Mouse (Mus musculus) kidney, embryonic 15.5 days (tissue): ENCODE data around the gene Tnni3. TPM values are rescaled to one million over a fixed set of nuclear protein-coding genes. Genes with fewer than 3 reads are reported as not detected.

ENCODE experiments used
- ATAC-seq: fragments of 200-750 bp; cut with Nextera tagmentation; replicated peaks from 2 replicates; pipeline ENCODE4 v1.8.0; 2017; ENCODE audit warnings: moderate TSS enrichment; ENCODE audit not compliant: low FRiP score
- H3K27ac ChIP-seq: fragments of 300-500 bp; sonication (generic); 2 replicates; pipeline ENCODE4 v1.5.1; 2015; ENCODE audit warnings: mild to moderate bottlenecking, inconsistent platforms
- H3K27me3 ChIP-seq: fragments of 300-500 bp; sonication (generic); 2 replicates; pipeline ENCODE4 v1.6.1; 2015; ENCODE audit warnings: inconsistent platforms
- H3K36me3 ChIP-seq: fragments of 300-500 bp; sonication (generic); 2 replicates; pipeline ENCODE4 v1.6.1; 2015; ENCODE audit warnings: inconsistent platforms
- H3K4me1 ChIP-seq: fragments of 300-500 bp; sonication (generic); 2 replicates; pipeline ENCODE4 v1.6.1; 2015; ENCODE audit warnings: inconsistent platforms
- H3K4me2 ChIP-seq: fragments of 300-500 bp; sonication (generic); 2 replicates; pipeline ENCODE4 v1.6.1; 2015; ENCODE audit warnings: moderate library complexity, mild to moderate bottlenecking, inconsistent platforms
- H3K4me3 ChIP-seq: fragments of 300-500 bp; sonication (generic); replicated peaks from 2 replicates; pipeline ENCODE4 v1.5.1; 2015; ENCODE audit warnings: mild to moderate bottlenecking, inconsistent platforms
- H3K9ac ChIP-seq: fragments of 300-500 bp; sonication (generic); 2 replicates; pipeline ENCODE4 v1.6.1; 2015; ENCODE audit warnings: mild to moderate bottlenecking, inconsistent platforms
- H3K9me3 ChIP-seq: fragments of 300-500 bp; sonication (generic); replicated peaks from 2 replicates; pipeline ENCODE4 v1.6.1; 2016; ENCODE audit warnings: inconsistent platforms
- WGBS: fragments of 180-500 bp; shearing (Covaris S2); methylation state at CpG from one replicate; pipeline ENCODE4 v1.1.7; 2015; ENCODE audit warnings: mixed read lengths; 5-methylcytosine and 5-hydroxymethylcytosine counted together
- polyA plus RNA-seq: library from polyadenylated mRNA; unstranded; fragments of >200 nt; fragmentation: Nextera tagmentation; extraction: Ambion mirVana; gene quantifications from 2 replicates; pipeline ENCODE4 v1.2.1, GENCODE M21; 2015

Tnni3 gene
- polyA plus RNA-seq, 1 experiment from 2014 or later: 6.9 TPM

GRCm38 (mm10) chr7:4502421-4503090 is 21.5 kb downstream of the Tnni3 start:
- Histone ChIP-seq H3K36me3 (no peaks in the 10 kb centered on the region), H3K27ac (peak overlapping the region; percentile 91), H3K27me3 (no peaks in the 10 kb centered on the region), H3K9ac (peak overlapping the region; percentile 88), H3K4me1 (peaks cover 48% of the 10 kb centered on the region), H3K4me2 (peak overlapping the region; percentile 75), H3K4me3 (peak overlapping the region; percentile 90), H3K9me3 (no peaks in the 10 kb centered on the region)
- peak; percentile 27 for ATAC-seq
- 12% methylated on average over 14 of the region's 14 CpGs for WGBS

- Histone ChIP-seq H3K4me2 (peak within 1 kb of the TSS; percentile 75), H3K36me3 (peaks cover 7% of the 10 kb centered on the region), H3K4me3 (peak within 1 kb of the TSS; percentile 90), H3K27ac (peak within 1 kb of the TSS; percentile 91), H3K9ac (peak within 1 kb of the TSS; percentile 88), H3K9me3 (no peaks in the 10 kb centered on the region), H3K4me1 (peaks cover 52% of the 10 kb centered on the region), H3K27me3 (no peaks in the 10 kb centered on the region)
- peak; percentile 94 for ATAC-seq
- under 1% methylated on average over 60 of the region's 62 CpGs for WGBS
Observed at GRCm38 (mm10) chr7:4501558-4502397, 22.3 kb downstream of the Tnni3 start, which contains the start of gene Ppp1r12c. Ppp1r12c (minus strand) TSS chr7:4501680.

- H3K4me1 ChIP-seq: peaks cover 52% of the 10 kb centered on the region
- H3K9ac ChIP-seq: peak overlapping the region; percentile 88
- peak overlapping the region; percentile 91 for H3K27ac ChIP-seq
- under 1% methylated on average over 43 of the region's 52 CpGs for WGBS
- H3K4me3 ChIP-seq: peak overlapping the region; percentile 90
- H3K9me3 ChIP-seq: no peaks in the 10 kb centered on the region
- peak overlapping the region; percentile 75 for H3K4me2 ChIP-seq
- peaks cover 15% of the 10 kb centered on the region for H3K36me3 ChIP-seq
- H3K27me3 ChIP-seq: no peaks in the 10 kb centered on the region
- ATAC-seq: peak; percentile 65
Observed at GRCm38 (mm10) chr7:4500892-4501471, 23.0 kb downstream of the Tnni3 start.

GRCm38 (mm10) chr7:4499034-4499433 is 25.0 kb downstream of the Tnni3 start:
- H3K4me2 ChIP-seq: peak overlapping the region; percentile 9
- no peak overlapping the region for H3K27ac ChIP-seq
- H3K36me3 ChIP-seq: peaks cover 33% of the 10 kb centered on the region
- H3K27me3 ChIP-seq: no peaks in the 10 kb centered on the region
- ATAC-seq: no peak
- H3K4me1 ChIP-seq: peaks cover 45% of the 10 kb centered on the region
- no peak overlapping the region for H3K9ac ChIP-seq
- H3K9me3 ChIP-seq: no peaks in the 10 kb centered on the region
- 0 out of 2 replicates have a peak overlapping the region, but pooled peaks have one; percentile 0 for H3K4me3 ChIP-seq
- WGBS: 90% methylated on average over 4 of the region's 4 CpGs

GRCm38 (mm10) chr7:4498251-4498650 is 25.8 kb downstream of the Tnni3 start:
- Histone ChIP-seq H3K9me3 (no peaks in the 10 kb centered on the region), H3K9ac (no peak overlapping the region), H3K36me3 (peaks cover 41% of the 10 kb centered on the region), H3K4me2 (peak overlapping the region; percentile 13; the same call in 1 of the 2 replicates), H3K4me3 (0 out of 2 replicates have a peak overlapping the region, but pooled peaks have one; percentile 0), H3K27ac (0 out of 2 replicates have a peak overlapping the region, but pooled peaks have one; percentile 16), H3K4me1 (peaks cover 46% of the 10 kb centered on the region), H3K27me3 (no peaks in the 10 kb centered on the region)
- WGBS: 23% methylated on average over 9 of the region's 9 CpGs
- no peak for ATAC-seq

- Histone ChIP-seq H3K9me3 (no peaks in the 10 kb centered on the region), H3K4me3 (no peak overlapping the region), H3K4me1 (peaks cover 49% of the 10 kb centered on the region), H3K36me3 (peaks cover 48% of the 10 kb centered on the region), H3K4me2 (no peak overlapping the region), H3K9ac (no peak overlapping the region), H3K27ac (no peak overlapping the region), H3K27me3 (no peaks in the 10 kb centered on the region)
- WGBS: 92% methylated on average over 9 of the region's 9 CpGs
- no peak for ATAC-seq
Observed at GRCm38 (mm10) chr7:4497271-4497903, 26.6 kb downstream of the Tnni3 start.

GRCm38 (mm10) chr7:4496468-4496867 is 27.6 kb downstream of the Tnni3 start:
- Histone ChIP-seq H3K36me3 (peaks cover 55% of the 10 kb centered on the region), H3K27me3 (no peaks in the 10 kb centered on the region), H3K27ac (no peak overlapping the region), H3K9me3 (no peaks in the 10 kb centered on the region), H3K9ac (no peak overlapping the region), H3K4me3 (no peak overlapping the region), H3K4me2 (no peak overlapping the region), H3K4me1 (peaks cover 49% of the 10 kb centered on the region)
- WGBS: 85% methylated on average over 3 of the region's 3 CpGs
- no peak for ATAC-seq

GRCm38 (mm10) chr7:4493991-4494390 is 30.0 kb downstream of the Tnni3 start:
- H3K27ac ChIP-seq: no peak overlapping the region
- ATAC-seq: no peak
- H3K9ac ChIP-seq: no peak overlapping the region

GRCm38 (mm10) chr7:4492284-4493224 is 31.5 kb downstream of the Tnni3 start:
- H3K36me3 ChIP-seq: peaks cover 80% of the 10 kb centered on the region
- no peak overlapping the region for H3K4me2 ChIP-seq
- no peak overlapping the region for H3K9ac ChIP-seq
- peak overlapping the region; percentile 25 for H3K27ac ChIP-seq
- no peaks in the 10 kb centered on the region for H3K9me3 ChIP-seq
- ATAC-seq: peak; percentile 47; the same call in 1 of the 2 replicates
- H3K4me3 ChIP-seq: no peak overlapping the region
- H3K27me3 ChIP-seq: no peaks in the 10 kb centered on the region
- H3K4me1 ChIP-seq: peaks cover 15% of the 10 kb centered on the region
- WGBS: 67% methylated on average over 13 of the region's 13 CpGs

More at GRCm38 (mm10) chr7:4493991-4494390, 30.0 kb downstream of the Tnni3 start:
- no peaks in the 10 kb centered on the region for H3K27me3 ChIP-seq
- H3K4me3 ChIP-seq: no peak overlapping the region
- 80% methylated on average over 1 of the region's 1 CpGs for WGBS
- peaks cover 29% of the 10 kb centered on the region for H3K4me1 ChIP-seq
- no peak overlapping the region for H3K4me2 ChIP-seq
- no peaks in the 10 kb centered on the region for H3K9me3 ChIP-seq
- H3K36me3 ChIP-seq: peaks cover 67% of the 10 kb centered on the region

- Histone ChIP-seq H3K4me2 (no peak overlapping the region), H3K4me3 (no peak overlapping the region), H3K36me3 (peaks cover 79% of the 10 kb centered on the region), H3K9ac (no peak overlapping the region), H3K27me3 (no peaks in the 10 kb centered on the region), H3K27ac (0 out of 2 replicates have a peak overlapping the region, but pooled peaks have one; percentile 7), H3K4me1 (peaks cover 16% of the 10 kb centered on the region), H3K9me3 (no peaks in the 10 kb centered on the region)
- WGBS: 78% methylated on average over 6 of the region's 6 CpGs
- no peak for ATAC-seq
Observed at GRCm38 (mm10) chr7:4491308-4491707, 32.7 kb downstream of the Tnni3 start.

GRCm38 (mm10) chr7:4482281-4482680 is 41.7 kb downstream of the Tnni3 start:
- Histone ChIP-seq H3K4me2 (no peak overlapping the region), H3K9me3 (no peaks in the 10 kb centered on the region), H3K4me3 (no peak overlapping the region), H3K27me3 (no peaks in the 10 kb centered on the region), H3K36me3 (peaks cover 64% of the 10 kb centered on the region), H3K9ac (no peak overlapping the region), H3K27ac (no peak overlapping the region), H3K4me1 (peaks cover 33% of the 10 kb centered on the region)
- no peak for ATAC-seq
- 87% methylated on average over 12 of the region's 12 CpGs for WGBS
